Mouse (Mus musculus) mouse trophoblast stem cell (cell line): ENCODE results near the gene Sde2.

Experiments
- in situ Hi-C, 2 experiments: fragments of 300-500 bp; cut with MseI, MboI; formaldehyde crosslinking; loops; 2 replicates in 1 of 2; 3 replicates in 1 of 2; pipeline ENCODE4 v1.15.1; 2025

Sde2 gene

DNA sequence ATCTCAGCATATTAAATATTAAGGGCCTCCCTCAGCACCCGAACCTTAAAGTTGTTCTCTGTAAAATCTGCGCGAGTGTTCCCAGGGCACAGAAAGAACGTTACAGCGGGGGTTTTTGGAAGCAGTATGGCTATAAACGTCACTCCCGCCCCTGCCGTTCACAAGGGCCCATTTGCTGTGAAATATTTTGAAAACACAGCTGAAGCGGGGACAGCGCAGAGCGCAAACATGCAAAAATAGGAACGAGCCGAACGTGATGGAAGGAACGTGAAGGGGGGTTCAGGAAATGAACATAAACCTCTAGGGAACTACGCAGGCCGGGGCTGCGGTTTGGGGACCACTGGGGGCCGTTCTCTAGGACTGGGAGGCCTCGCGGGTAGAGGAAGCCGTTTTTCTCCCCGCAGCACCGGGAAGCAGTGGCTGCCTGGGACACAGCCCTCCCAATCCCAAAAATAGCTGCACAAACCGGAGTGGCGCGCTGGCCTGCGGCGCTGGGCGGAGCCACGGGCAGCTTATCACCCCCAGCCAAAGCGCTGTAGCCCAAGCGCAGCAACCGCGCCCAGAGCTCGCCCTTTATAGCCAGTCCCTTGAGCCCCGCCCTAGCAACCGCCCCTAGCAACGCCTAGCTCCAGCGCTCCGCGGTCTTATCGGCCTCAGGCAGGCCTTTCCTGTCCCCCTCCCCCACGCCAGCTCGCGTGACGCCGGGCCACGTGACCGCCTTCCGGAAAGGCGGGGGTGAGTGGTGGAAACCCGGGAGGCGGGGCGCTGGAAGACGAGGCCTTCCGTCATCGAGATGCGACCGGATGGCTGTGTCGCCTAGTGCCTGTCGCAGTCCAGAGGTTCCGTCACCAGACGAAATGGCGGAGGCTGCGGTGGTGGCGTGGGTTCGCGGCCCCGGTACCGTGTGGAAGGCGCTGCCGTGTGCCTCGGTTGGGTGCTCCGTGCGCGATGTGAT lies at the start of gene Sde2:
TSS of gene Sde2 (plus strand) at position 812 of the 955 bp plus-strand sequence.
- in situ Hi-C loops: no loop called here

DNA sequence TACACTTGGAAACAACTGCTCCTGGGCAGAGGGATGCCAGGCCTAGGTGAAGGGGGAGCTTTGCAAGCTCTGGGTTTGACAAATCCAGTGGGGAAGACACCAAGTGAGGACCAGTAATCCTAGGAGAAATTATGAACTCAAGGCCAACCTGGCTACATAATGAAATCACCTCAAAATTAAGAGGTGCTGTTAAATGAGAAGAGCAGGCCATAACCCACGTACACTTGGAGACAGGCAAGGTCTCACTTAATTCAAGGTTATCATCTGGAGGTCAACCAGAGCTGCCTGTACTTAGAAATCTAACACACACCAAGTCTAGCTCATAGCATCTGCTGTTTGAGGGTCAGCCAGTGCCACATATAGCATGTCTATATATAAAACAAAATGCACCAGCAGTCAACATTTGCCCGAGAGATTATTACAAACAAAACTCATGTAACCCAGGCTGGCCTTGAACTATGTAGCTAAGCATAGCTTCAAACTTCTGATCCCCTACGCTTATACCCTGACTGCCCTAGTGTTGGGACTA lies 49.4 kb upstream of the Sde2 start:
- in situ Hi-C loops: no loop called here

DNA sequence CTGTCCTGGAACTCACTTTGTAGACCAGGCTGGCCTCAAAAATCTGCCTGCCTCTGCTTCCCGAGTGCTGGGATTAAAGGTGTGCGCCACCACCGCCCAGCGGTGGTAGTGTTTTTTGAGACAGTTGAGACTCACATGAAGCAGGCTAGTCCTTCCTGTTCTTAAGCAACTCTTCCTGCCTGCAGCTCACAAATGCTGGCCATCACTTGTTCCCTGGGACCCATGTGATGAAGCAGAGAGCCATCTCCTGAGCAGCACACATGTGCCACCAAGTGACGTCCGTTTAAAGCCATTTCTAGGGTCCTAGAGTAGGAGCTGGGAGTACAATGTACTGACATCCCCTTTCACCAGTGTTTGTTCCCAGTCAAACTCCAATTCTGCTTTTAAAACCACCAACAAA lies 47.0 kb upstream of the Sde2 start:
- in situ Hi-C loops: no loop called here

DNA sequence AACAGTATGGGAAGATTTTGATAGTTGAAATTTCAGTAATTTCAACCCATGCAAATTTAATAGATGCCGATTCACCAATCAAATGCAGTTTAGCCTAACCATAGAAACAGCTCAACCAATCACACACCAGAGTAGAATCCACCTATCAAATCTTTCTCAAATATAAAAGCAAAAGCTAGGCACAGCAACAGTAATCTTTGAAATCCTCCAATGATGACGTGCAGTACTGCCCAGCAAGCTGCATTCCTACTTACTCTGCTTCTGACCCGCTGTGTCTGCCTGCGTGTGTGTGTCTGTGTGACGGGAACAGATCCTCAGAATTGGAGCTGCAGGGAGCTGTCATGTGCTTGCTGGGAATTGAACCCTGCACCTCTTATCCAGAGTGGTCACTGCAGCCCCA lies 42.1 kb upstream of the Sde2 start:
- in situ Hi-C loops: no loop called here

DNA sequence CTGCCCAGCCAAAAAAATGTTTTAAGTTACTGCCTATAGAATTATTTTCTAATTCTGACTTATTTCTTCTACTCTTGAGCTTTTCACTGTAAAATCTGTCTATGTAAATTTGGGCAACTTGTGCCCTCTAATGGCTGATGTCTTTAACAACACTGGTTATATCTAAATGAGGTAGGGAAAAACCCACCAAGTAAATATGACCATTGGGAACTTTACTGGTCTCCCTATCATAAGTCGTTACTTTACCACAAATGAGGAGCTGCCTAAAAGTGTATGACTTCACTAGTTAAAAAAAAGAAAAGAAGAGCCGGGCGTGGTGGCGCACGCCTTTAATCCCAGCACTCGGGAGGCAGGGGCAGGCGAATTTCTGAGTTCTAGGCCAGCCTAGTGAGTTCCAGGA lies 40.0 kb upstream of the Sde2 start:
- in situ Hi-C loops: no loop called here

DNA sequence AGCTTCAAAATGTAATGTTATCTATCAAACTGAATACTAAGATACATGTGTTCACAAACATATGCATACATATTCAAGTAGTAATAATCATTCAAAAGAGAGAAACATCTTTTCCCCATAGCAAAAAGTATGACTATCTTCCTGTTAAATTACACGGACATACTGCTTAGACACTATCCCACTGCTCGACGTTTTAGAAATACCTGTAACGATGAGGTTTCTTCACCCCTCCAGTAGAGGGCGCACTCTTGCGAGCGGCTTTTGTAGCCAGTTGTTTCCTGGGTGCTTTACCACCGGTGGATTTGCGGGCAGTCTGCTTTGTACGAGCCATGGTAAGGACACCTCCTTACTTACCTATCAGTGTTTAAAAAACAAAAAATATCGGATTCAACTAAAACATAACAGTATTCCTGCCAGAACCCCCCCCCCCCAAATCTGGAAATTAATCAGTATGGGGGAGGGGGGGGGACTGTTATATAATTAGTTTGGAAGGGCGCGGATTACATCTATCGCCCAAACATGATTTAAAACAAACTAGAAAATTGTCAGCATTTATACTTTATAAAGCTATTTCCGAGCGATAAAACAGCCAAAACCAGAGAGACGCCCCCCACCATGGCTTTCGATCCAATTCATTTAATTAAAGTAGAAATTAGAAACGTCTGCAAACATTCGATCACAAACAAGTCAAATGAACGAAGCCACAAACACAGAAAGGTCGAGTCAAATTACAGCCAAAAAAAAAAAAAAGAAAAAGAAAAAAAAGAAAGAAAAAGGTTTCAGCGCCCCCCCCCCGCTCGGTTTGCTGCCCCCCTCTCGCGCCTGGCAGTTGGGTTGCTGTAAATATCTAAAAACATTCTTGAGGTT lies 39.1 kb upstream of the Sde2 start:
- in situ Hi-C loops: no loop called here

DNA sequence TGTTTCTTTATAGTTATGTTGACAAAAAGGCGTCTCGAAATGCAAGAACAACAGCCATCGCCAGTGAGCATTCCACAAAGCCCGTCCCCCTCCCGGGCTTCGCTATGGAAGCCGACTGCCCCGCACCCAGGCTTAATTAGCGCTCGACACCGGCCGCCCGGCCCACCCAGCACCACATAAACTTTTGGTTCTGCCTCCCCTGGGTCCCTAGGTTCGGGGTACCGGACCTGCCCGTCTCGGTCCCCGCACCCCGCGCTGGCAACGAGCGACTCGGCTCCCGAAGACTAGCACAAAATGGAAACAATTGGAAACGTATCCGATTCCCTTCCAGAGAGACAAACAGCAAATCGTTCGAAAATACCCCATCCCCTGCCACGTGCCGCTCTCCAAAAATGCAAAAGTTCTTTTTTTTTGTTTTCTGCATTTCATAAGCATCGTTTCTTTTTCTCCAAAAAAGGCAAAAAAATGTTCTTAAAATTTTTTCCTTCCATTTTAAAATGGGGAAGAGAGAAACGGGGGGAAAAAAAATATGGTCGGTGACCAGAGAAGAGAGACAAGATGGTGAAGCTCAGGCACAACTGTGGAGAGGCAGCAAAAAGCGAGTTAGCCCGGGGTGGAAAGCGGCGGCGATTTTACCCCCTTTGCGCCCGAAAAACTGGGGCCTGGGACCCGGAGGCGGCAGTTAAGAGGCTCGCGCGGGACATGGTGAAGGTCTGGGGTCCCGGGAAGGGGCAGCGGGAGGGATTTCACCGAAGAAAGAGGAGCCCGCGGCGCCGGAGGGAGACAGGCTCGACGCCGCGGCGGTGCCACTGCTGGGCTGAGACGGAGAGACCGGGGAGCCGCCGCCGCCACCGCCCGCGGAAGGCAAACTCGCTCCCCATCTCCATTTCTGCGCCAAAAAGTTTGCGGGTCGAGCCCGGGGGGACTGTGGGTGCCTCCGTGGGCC lies 38.2 kb upstream of the Sde2 start:
- in situ Hi-C loops: no loop called here

DNA sequence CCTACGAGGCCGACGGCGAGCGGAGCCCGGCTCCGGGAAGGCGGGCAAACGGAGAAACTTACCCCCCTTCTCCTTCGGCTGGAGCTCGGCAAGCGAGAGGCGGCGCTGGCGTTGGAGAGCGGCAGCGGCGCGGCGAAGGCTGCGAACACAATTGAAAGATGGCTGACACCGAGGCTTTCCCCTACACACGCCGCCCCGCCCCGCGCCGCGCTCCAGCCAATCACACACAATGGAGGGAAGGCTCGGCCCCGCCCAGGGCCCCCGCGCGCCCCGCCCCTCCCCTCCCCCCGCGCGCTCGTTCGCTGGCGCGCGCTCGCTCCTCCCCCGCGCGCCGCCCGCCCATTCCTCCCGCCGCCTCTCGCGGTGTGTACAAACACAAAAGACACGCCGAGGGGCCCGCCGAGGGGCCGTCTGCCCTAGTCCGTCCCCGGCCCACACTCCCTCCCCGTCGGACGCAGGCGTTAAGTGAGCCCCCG lies 37.5 kb upstream of the Sde2 start:
- in situ Hi-C loops: no loop called here

DNA sequence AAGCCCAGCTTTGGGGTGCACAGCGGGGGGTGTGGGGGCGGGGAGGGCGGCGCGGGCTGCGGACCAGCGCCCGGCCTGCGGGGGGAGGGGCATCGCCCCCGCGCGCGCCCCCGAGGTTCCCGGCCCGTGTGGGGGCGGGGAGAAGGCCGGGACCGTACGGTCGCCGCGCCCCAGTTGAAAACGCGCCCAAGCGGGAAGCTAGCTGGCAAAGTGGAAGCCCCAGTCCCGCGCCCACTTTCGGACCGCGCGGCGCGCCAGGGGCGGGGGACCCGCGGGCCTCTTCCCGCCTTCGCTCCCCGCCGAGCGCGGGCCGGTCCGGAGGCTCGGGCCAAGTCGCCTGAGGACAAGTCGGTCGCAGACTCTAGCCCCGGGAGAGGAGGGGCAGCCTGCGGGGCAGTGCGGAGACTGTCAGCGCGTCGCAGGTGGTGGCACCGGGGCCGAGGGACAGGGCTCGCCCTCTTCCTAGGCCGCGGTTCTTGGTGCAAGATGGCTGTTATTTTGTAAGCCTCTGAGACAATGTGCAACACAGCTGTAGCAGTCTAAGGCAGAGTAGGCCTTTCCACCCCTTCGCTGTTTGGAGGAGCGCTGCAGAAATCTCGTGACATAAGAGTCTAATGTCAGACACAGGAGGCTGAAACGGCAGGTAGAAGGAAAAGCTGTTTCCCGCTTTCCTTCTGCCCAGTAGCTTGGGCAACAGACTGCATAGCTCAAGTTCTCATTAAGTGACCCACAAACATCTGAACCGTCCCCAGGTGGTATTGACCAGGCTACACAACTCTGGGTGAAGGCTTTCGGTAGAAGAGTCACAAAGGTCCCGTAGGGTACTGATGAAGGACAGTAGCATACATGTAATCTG lies 36.8 kb upstream of the Sde2 start, which contains the start of gene H3f3a:
TSS of gene H3f3a (minus strand) at position 59 of the 856 bp plus-strand sequence.
- in situ Hi-C loops: no loop called here

DNA sequence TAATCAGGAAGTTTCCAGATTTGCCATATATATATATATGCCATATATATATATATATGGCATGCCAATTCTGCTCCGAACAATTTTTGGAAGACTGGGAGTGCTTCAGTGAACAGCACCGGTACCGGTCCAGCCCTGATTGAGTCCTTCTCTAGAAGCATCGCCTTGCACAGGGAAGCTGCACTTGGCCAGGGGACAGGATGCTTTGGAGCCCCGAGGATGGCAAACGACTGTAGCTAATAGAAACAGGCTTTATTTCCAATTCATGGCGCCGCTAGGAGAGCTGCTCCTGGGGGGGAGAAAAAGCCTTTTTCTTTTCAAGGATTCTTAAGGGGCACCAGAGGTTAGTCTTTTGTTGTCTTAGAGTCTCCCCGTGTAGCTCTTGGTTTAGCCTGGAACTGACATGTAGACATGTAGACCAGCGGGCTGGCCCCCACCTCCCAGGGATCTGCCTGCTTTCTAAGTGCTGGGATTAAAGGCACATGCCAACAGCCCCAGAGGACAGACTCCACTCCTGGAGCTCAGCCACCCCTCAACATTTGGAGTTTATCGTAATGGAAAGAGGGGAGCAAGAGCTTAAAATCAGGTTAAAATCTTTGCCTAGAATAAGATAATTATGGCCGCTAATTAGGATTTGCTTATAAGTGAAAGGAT lies 35.4 kb upstream of the Sde2 start:
- in situ Hi-C loops: no loop called here

DNA sequence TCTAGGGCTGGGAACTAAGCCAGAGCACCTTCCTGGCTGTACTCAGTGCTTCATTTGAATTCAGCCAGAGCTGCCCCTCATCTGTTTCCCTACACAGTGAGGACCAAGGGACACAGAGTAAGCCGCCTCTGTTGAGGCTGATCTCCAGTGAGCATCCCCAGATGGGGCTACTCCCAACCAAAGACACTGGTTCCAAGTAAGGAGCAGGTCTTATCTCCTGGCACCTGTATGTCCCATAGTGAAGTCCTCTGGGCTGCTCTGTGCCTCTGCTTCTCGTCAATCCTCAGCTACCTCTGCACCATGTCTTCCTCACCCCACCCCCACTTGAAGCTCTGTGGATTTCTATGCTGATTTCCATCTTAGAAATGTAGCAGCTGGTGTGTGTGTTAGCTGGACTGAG lies 32.9 kb upstream of the Sde2 start:
- in situ Hi-C loops: no loop called here

DNA sequence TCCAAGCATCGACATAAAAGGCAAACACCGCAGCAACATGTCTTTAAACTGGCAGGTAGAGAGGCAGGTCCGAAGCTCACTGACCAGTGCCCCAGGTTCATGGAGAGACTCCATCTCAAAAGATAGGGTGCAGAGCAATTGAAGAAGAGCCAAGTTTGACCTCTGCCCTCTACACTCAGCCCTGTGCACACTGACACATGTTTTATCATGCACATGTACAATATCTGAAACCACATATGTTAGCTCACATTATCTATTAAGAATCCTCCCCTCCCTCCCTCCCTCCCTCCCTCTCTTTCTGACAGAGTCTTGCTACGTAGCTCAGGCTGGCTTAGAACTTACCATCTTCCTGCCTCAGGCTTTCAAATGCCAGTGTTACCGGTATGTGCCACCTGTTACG lies 29.8 kb upstream of the Sde2 start:
- in situ Hi-C loops: no loop called here

DNA sequence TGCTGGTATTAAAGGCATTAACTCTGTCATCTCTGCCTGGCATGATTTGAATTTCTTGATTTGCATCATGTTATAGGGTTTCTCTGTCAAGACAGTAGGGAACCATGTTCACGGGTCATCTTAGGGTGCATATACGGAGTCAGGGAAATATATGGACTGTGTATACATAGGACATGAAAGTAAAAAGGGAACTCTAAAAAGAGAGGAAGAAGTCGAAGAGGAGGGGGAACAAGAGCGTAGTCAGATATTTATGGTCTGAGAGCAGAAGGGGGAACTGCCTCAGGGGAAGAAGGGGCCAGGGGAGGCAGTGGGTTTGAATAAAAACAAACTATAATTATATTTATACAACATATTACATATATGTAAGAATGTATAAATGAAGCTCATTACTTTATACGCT lies 28.7 kb upstream of the Sde2 start:
- in situ Hi-C loops: no loop called here

DNA sequence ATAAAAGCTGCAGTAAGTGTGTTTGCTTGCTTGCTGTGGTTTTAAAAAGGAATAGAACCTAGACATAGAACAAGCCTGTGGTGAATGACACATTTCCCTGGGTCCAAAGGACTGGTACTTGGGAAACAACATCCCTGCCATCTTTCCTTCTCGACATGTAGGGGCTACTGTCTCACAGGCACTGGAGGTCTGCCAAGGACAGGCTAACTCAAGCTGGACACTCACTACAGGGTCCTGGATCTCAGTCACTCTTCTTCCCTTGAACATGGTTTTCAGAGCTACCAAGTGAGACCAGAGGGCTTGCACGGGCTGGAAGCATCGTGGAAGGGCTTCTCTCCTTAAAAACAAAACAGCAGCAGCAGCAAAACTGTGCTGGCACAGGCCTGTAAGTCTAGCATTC lies 27.2 kb upstream of the Sde2 start:
- in situ Hi-C loops: no loop called here

DNA sequence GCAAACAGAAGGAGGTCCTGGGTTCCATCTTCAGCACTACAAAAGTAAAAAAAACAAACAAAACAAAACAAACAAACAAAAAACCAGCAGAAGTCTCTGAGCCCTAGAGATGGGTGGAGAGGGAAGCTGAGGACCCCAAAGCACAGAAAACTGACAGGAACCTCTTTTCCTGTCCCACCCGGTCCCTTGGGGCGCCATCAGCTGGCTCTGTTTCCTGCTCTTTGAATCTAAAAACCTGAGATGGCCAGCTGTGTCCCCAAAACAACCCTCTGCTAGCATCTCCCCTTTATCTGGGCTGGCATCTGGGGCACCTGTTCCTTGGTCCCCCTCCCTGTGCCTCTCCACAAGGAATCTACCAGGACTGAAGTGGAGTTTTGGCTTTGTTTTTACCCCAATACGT lies 26.2 kb upstream of the Sde2 start:
- in situ Hi-C loops: no loop called here

DNA sequence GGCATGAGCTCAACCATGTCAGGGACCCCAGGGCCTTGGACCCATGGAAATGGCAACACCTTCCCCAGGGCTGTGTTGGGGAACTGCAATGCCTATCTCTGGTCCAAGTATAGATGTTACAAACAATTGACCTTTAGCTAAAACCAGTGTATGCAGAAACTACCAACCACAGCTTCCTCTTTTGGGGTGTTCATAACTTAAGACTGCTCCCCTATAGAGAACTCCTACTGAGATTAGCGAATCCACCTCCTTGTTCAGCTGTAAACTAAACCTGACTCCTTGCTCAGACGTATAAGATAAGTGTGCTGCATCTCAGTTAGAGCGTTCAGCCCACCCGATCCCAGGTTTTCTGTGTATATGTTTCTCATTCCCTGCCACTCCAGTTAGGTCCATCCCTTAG lies 24.3 kb upstream of the Sde2 start:
- in situ Hi-C loops: no loop called here

DNA sequence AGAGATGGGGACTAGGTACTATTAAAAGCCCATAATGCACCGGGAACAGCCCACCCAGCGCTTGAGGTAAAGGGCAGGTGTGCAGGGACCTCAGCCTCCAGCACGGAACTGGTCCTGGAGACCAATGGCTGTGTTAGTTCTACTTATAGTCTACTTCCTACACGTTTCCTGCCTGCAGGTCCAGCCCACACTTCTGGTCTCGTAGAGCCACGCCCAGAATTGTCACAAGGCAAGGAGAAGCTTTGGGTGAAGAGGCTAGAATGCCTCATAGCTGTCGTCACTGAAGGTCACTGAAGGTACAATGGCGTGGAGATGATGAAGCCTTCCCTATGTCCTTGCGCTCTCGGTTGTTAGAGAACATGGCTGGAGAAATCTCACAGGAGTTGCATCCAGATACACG lies 21.2 kb upstream of the Sde2 start:
- in situ Hi-C loops: no loop called here

DNA sequence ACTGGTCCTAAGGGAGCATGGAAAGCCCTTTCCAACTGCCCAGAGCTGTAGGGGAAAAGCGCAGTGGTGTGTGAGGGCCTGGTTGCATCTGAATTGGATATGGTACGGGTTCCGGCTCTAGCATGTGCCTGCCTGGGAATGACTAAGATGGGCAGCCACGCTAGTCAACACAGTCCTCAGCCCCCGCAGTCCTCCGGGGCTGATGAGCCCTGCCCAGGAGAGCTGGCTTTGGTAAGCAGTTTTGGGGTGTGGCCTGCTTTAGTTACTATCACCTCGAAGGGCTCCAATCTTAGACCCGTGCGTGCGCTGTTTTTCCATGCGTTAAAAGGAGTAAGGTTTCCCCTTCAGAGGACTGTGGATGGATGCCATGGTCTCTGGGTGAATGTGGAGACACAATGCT lies 20.8 kb upstream of the Sde2 start:
- in situ Hi-C loops: no loop called here

DNA sequence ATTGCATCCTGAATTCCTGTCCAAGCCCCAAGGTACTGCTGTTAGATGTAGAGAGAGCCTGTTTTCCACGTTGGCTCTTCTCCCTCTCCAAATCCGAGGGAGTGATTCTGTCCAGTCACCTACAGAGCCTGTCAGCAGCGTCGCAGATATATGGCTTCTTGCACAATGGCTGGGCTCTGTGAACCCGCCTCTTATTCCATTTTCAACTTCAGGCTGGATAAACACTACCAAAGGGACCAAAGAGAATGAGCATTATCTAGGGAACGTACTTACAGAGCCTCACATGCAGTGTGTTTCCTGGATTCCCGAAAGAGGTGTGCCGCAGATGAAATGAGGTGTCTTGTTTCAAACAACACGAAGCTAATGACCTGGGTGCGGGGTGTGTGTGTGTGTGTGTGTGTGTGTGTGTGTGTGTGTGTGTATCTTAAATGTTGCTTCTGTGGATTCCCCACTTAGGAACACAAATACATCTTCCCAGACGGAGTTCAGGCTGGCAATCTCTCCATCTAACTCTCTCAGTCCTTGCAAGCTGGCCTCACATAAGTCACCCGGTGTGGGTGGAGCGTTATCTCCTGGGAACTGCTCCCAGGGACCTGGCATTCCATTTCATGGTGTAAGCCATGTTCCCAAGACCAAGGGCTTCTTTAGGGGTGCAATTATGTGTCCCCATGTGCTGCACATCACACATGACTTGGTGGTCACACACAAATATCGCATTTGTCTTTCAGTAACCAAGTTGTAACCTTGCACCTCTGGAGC lies 20.2 kb upstream of the Sde2 start:
- in situ Hi-C loops: no loop called here
